Mouse (Mus musculus): ENCODE measurements around the gene Kcnk1. TPM values are rescaled to one million over a fixed set of nuclear protein-coding genes. Genes with fewer than 3 reads are reported as not detected.
A peak's percentile ranks its signal among the peaks of the same experiment; 100 is the strongest.

The Kcnk1 gene
- total RNA-seq, 2 experiments from 2014 or later, result 2.1 to 2.2 TPM

DNA sequence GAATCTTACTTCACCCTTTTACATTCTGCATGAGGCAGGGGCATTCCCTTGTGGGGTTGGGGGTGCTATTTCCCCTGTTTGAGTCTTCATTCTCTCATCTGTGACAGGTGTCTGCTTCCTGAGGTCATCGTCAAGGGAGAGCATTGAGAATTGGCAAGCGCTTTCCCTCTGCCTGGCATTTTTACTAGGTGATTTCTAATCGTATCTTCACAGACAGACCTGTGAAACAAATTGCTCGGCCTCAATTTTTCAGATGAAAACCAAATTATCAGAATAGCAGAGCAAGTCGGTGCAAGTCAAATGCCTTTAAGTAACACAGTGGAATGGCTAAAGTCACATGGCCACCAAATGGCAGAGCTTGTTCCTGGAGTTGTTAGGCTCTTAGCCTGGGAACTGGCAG lies 41.4 kb downstream of the Kcnk1 start:
- no peak for DNase-seq (ENCODE audit: low spot score in 2 of 2)

DNA sequence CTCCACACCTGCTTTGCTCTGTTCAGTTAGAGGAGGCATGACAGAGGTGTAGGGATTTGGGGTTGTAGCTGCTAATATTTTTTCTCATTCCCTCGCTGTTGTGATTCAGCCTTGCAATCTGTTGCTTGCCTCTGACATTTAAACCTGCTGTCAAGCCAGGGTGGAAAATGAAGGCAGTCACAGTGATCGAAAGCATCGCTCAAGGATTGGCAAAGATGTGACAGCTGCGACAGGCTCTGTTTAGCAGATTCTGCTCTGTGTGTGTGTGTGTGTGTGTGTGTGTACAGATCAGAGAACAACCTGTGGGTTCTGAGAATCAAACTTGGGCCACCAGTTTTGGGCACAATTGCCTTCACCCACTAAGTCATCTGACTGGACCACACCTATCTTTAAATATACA lies 50.8 kb downstream of the Kcnk1 start:
- no peak for DNase-seq (ENCODE audit: low spot score in 2 of 2)

- DNase-seq (ENCODE audit: low spot score in 2 of 2), result no peak
Measured at GRCm38 (mm10) chr8:126053911-126054310, 58.9 kb downstream of the Kcnk1 start.

- no peak for DNase-seq (ENCODE audit: low spot score in 2 of 2)
Measured at GRCm38 (mm10) chr8:126058876-126059275, 63.9 kb downstream of the Kcnk1 start.

DNA sequence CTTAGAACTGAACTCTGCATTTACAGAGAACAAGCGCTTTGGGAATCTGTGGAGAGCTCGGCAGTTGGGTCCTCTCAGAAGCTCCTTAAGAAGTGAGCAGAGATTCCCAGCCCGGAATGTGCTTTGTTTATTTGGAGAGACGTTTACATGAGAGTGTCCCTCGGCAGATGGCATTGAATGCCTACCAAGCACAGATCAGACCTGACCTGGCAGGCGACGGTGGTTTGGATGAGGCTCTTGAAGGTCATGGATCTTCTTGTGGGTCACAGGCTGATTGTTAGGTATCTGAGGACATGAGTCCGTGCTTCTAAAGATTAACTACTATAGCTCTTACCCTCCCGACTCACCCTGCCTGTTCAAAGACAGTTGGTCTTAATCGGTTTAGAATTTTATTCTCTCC lies 67.9 kb downstream of the Kcnk1 start:
- no peak for DNase-seq (ENCODE audit: low spot score in 2 of 2)

DNA sequence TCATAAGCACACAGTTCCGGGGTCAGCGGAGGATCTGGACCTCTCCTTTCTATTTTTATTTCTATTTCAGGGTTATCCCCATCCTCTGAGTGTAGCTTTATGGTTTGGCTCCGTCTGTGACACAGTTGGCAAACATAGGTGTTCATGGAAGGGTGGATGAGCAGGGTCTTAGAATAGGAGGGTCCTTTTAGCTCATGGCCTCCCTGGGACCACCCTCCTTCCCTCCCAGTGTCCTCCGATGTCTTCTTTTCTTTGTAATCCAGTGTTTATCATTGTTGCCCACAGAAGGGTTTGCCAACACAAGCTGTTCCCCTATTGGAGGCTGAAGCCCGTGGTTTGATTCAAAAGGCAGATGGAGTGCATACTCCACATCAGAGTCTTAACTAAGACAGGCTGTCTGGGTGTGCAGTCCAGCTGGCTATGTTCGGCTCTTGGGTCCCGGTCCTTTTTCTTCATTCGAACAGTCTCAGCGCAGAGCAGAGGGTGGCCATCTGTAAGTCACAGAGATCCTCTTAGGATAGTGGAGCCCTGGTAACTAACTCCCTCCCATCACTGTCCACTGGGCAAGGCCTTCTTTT lies 69.0 kb downstream of the Kcnk1 start:
- DNase-seq (ENCODE audit: low spot score in 2 of 2), result no peak

DNA sequence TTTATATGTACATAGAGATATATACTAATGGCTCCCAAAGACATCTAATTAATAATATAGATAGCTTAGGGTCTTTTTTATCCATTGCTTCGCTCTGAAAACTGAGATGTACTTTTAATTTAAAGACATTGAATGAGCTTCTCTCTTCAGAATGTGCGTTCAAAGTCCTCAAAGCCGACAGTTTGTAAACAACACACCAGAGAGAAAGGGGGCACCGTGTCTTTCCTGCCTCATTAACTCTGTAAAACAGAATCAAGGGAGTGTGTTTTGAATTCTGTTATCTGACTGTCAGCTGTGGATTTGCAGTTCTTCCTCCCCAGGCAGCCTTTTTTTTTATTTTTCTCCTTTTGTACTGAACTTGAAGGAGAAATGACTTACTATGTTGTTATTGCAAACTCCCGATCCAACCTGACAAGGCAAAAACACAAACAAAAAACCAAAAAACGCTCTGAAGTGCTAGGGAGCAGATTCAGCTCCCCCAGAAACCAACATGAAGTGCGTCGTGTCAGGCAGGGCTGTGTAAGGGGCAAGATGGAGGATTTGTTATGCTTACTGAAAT lies 69.7 kb downstream of the Kcnk1 start:
- DNase-seq (ENCODE audit: low spot score in 2 of 2), result no peak

- no peak for DNase-seq (ENCODE audit: low spot score in 2 of 2)
Measured at GRCm38 (mm10) chr8:126067306-126067705, 72.3 kb downstream of the Kcnk1 start.

GRCm38 (mm10) chr8:126068136-126068535 lies 73.2 kb downstream of the Kcnk1 start:
- DNase-seq (ENCODE audit: low spot score in 2 of 2), result no peak

DNA sequence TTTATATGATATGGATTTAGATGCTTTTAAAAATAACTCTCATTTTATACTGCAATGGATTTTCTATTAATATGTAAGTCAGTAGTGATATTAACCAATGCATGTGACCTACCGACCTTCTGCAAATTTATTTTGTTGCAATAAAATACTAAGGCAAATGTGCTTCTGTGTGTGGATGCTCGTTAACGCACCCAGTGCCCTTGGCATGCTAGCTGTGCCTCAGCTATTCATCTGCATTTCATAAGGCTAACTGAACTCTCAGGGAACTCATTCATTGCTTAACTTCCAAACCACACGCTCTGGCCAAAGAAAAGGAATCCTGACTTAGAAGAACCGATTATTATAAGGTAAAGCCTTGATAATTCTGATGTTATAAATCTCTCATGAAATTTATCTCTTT lies 77.7 kb downstream of the Kcnk1 start:
- DNase-seq (ENCODE audit: low spot score in 2 of 2), result no peak

DNA sequence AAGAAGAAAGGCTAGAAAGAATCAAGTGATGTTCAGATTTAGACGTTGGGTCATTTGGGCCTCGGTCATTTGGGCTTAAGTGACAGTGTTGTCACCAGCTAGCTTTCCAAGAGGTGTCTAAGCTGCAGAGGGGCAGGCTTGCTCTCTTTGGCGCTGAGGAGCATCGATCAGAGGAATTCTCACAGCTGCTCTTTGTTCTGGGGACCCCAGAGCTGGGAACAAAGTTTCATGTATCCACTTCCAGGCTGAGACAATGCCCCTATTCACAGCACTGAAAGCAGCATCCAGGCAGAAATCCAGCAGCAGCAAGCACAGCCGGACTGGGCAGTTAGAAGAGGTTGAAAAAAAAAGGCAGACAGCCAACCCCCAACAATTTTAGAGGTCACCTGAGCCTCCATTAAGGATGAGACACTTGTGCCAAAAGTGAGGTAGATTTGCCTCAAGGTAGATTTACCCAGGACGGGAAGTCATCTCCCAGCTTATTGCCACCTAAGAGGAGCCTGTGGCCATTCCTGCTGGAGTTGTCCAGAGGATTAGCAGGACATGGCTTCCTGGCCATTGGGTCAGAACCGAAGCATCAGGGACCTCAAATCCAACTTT lies 78.3 kb downstream of the Kcnk1 start:
- no peak for DNase-seq (ENCODE audit: low spot score in 2 of 2)

- no peak for DNase-seq (ENCODE audit: low spot score in 2 of 2)
Measured at GRCm38 (mm10) chr8:126074111-126074510, 79.1 kb downstream of the Kcnk1 start.

DNA sequence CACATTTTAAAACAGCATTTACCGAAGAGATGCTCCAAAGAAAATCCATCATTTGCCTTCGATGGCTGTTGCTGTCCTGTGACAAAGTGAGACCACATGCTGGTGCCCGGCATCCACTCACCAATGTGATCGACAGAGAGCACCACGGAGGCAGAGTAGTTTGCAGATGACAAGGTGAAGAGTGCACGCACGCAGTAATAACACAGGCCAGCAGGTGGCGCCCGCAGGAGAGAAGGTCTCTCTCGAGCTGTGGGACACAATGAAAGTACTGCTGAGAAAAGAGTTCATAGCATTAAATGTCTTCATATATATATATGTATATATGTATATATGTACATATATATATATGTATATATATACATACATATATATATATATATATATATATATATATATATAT lies 80.4 kb downstream of the Kcnk1 start:
- peak; percentile 51 to 71 for DNase-seq (ENCODE audit: low spot score in 2 of 2)

Other genes starting within 250 kb of the Kcnk1 start
- gene Pcnx2, start 96.9 kb upstream of the Kcnk1 start, total RNA-seq (2021), result under 1 TPM; 0.59 to 0.88 TPM
- gene Map3k21, start 84.7 kb upstream of the Kcnk1 start, total RNA-seq (2021), result under 1 TPM; 0.16 to 0.22 TPM